Mouse (Mus musculus): ENCODE results near the gene Cgnl1. TPM values are rescaled to one million over a fixed set of nuclear protein-coding genes. Genes with fewer than 3 reads are reported as not detected.

The Cgnl1 gene
- polyA plus RNA-seq, 1 experiment = 36.5 TPM

DNA sequence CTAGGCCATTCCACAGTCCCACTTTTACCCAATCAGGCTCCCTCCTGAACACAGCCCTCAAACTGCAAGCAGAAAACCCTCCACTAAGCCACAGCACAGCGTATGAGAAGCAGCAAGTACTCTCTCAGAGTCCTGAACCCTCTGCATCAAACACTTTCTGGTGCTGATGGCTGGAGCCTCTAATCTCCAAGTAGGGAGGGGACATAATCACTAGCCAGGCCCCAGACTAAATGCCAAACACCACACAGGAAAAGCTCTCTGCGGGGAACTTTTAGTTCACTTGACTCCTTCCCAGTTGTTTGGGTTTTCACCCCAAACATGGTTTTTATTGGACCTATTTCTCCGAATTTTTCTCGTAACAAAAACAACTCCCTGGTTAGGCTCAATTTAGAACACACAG, 25.0 kb downstream of the Cgnl1 start:
- H3K4me3 ChIP-seq (ENCODE audit: control insufficient read depth, low read depth, low read length) = no peak overlapping the region
- H3K27ac ChIP-seq (ENCODE audit: control insufficient read depth, insufficient read depth, low read depth, low read length) = no peak overlapping the region; the same call in 1 of the 2 replicates
- H3K27me3 ChIP-seq (ENCODE audit: control insufficient read depth, insufficient read depth, low read length) = no peaks in the 10 kb centered on the region
- H3K36me3 ChIP-seq (ENCODE audit: control insufficient read depth, insufficient read depth, low read length) = no peaks in the 10 kb centered on the region
- H3K4me1 ChIP-seq (ENCODE audit: control insufficient read depth, insufficient read depth, low read length) = no peaks in the 10 kb centered on the region; the same call in 1 of the 2 replicates
- TF ChIP-seq CTCF (IDR thresholded peaks at IDR 0.05; ENCODE audit: control insufficient read depth, insufficient read depth, insufficient replicate concordance, low read depth, low read length) = no peak
- TF ChIP-seq POLR2A (IDR thresholded peaks at IDR 0.05; ENCODE audit: control insufficient read depth, low read depth, low read length) = no peak

- Histone ChIP-seq H3K4me1 (ENCODE audit: control insufficient read depth, insufficient read depth, low read length) (no peaks in the 10 kb centered on the region), H3K27me3 (ENCODE audit: control insufficient read depth, insufficient read depth, low read length) (no peaks in the 10 kb centered on the region), H3K4me3 (ENCODE audit: control insufficient read depth, low read depth, low read length) (no peak overlapping the region), H3K36me3 (ENCODE audit: control insufficient read depth, insufficient read depth, low read length) (no peaks in the 10 kb centered on the region), H3K27ac (ENCODE audit: control insufficient read depth, insufficient read depth, low read depth, low read length) (no peak overlapping the region)
- no peak for TF ChIP-seq POLR2A (IDR thresholded peaks at IDR 0.05; ENCODE audit: control insufficient read depth, low read depth, low read length)
- TF ChIP-seq CTCF (IDR thresholded peaks at IDR 0.05; ENCODE audit: control insufficient read depth, insufficient read depth, insufficient replicate concordance, low read depth, low read length) = no peak
These were observed 33.1 kb downstream of the Cgnl1 start for GRCm38 (mm10) chr9:71738081-71738930.

DNA sequence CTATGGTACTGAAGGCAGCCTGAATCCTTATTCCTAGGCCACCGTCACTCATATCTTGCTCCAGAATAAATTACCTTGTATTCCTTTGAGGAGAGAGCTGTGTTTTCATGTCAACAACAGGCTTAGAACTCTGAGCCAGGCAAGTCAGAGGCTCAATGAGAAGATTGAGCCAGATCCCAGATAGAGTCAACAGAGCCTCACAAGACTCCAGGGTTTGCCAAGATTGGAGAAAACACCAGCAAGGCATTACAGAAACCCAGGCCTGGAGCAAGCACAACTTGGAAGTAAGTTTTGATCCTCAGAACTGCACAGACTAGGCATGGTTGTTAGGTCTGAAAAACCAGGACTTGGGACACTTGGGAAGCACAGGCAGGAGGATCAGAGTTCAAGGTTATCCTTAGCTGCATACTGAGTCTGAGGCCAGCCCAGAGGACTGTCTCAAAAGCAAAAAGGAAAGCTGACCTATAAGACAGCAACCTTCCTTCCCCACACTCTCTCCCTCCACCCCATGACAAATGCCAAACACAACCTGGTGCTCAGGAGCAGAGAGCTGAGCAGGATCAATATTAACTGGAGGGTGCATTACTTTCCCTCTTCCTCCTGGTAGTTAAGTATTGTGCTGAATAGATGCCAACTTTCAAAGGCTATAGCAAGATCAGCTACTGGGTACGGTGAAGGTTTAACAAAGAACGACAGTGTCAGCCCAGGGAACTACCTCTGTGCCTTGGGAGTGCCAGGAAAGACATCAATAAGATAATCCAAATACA, 34.0 kb downstream of the Cgnl1 start:
- H3K27me3 ChIP-seq (ENCODE audit: control insufficient read depth, insufficient read depth, low read length) = no peaks in the 10 kb centered on the region
- H3K4me3 ChIP-seq (ENCODE audit: control insufficient read depth, low read depth, low read length) = no peak overlapping the region
- no peak overlapping the region for H3K27ac ChIP-seq (ENCODE audit: control insufficient read depth, insufficient read depth, low read depth, low read length)
- H3K36me3 ChIP-seq (ENCODE audit: control insufficient read depth, insufficient read depth, low read length) = no peaks in the 10 kb centered on the region
- TF ChIP-seq CTCF (IDR thresholded peaks at IDR 0.05; ENCODE audit: control insufficient read depth, insufficient read depth, insufficient replicate concordance, low read depth, low read length) (no peak), POLR2A (IDR thresholded peaks at IDR 0.05; ENCODE audit: control insufficient read depth, low read depth, low read length) (no peak)
- H3K4me1 ChIP-seq (ENCODE audit: control insufficient read depth, insufficient read depth, low read length) = no peaks in the 10 kb centered on the region

DNA sequence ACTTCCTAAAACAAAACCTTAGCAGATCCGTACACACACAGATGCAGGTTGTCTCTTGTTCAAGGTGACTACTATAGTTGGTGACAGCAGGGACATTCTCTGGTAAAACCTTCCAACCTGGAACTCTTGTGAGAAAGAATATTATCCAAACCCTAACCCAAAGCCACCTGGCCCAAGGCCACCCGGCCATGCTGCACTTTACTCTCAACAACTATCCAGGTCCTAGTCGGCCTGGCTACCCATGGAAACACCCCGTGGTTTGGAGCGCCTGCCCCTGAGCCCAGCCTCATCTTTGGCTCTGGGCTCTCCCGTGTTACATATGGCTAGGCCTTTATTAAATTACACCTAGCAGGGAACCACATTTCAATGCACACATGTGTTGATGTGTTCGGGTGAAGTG, 35.5 kb downstream of the Cgnl1 start:
- Histone ChIP-seq H3K36me3 (ENCODE audit: control insufficient read depth, insufficient read depth, low read length) (no peaks in the 10 kb centered on the region), H3K27me3 (ENCODE audit: control insufficient read depth, insufficient read depth, low read length) (no peaks in the 10 kb centered on the region), H3K4me1 (ENCODE audit: control insufficient read depth, insufficient read depth, low read length) (no peaks in the 10 kb centered on the region), H3K27ac (ENCODE audit: control insufficient read depth, insufficient read depth, low read depth, low read length) (no peak overlapping the region), H3K4me3 (ENCODE audit: control insufficient read depth, low read depth, low read length) (no peak overlapping the region)
- TF ChIP-seq CTCF (IDR thresholded peaks at IDR 0.05; ENCODE audit: control insufficient read depth, insufficient read depth, insufficient replicate concordance, low read depth, low read length) (no peak), POLR2A (IDR thresholded peaks at IDR 0.05; ENCODE audit: control insufficient read depth, low read depth, low read length) (no peak)

DNA sequence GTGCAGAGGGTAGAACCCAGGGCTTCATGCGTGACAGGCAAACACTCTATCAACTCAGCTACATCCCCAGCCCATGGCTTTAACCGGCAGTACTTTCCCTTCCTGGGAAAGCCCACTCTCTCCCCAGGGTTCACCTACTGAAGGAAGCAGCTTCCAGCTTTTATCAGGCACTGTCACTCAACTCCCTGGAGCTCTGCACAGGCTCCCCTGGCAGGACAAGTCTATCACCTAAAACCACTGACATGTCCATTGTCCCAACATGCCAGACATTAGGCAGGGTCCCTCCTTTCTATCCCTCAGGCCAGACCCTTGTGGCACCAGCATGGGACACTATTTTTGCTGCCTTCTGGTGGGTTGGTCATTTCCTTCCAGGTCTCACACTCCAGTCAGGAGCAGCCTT, 37.8 kb downstream of the Cgnl1 start:
- no peak for TF ChIP-seq CTCF (IDR thresholded peaks at IDR 0.05; ENCODE audit: control insufficient read depth, insufficient read depth, insufficient replicate concordance, low read depth, low read length)
- no peak for TF ChIP-seq POLR2A (IDR thresholded peaks at IDR 0.05; ENCODE audit: control insufficient read depth, low read depth, low read length)

DNA sequence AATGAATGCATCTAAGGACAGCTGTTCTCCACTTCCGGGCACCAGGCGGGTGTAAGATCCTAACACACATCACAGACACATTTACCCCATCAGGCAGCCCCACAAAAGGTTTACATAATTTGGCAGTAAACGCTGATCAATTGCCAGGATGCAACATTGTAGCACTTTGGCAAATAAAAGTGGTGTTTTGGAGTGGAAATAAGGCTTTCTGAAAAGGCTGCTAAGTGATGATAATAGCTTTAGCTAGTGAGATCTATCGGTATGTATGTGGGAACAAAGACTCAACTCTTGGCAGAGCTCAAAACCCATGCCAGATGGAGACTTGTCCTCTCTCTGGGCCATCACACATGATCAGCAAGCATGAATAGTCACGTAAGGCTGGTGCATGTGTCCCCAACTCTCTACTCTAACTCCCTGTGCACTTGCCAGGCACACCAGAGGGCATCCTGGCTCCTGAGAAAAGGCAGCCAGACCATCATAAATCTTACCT, 42.5 kb downstream of the Cgnl1 start:
- no peak overlapping the region for H3K27ac ChIP-seq (ENCODE audit: control insufficient read depth, insufficient read depth, low read depth, low read length)

More for the DNA sequence above, 37.8 kb downstream of the Cgnl1 start:
- no peaks in the 10 kb centered on the region for H3K36me3 ChIP-seq (ENCODE audit: control insufficient read depth, insufficient read depth, low read length)
- no peak overlapping the region for H3K4me3 ChIP-seq (ENCODE audit: control insufficient read depth, low read depth, low read length)
- no peaks in the 10 kb centered on the region for H3K27me3 ChIP-seq (ENCODE audit: control insufficient read depth, insufficient read depth, low read length)
- no peak overlapping the region for H3K27ac ChIP-seq (ENCODE audit: control insufficient read depth, insufficient read depth, low read depth, low read length)
- no peaks in the 10 kb centered on the region for H3K4me1 ChIP-seq (ENCODE audit: control insufficient read depth, insufficient read depth, low read length)

GRCm38 (mm10) chr9:71727233-71727632, 44.2 kb downstream of the Cgnl1 start:
- no peaks in the 10 kb centered on the region for H3K27me3 ChIP-seq (ENCODE audit: control insufficient read depth, insufficient read depth, low read length)
- H3K4me3 ChIP-seq (ENCODE audit: control insufficient read depth, low read depth, low read length) = no peak overlapping the region
- TF ChIP-seq POLR2A (IDR thresholded peaks at IDR 0.05; ENCODE audit: control insufficient read depth, low read depth, low read length) (no peak), CTCF (IDR thresholded peaks at IDR 0.05; ENCODE audit: control insufficient read depth, insufficient read depth, insufficient replicate concordance, low read depth, low read length) (no peak)
- no peak overlapping the region for H3K27ac ChIP-seq (ENCODE audit: control insufficient read depth, insufficient read depth, low read depth, low read length)
- H3K4me1 ChIP-seq (ENCODE audit: control insufficient read depth, insufficient read depth, low read length) = peaks cover 9% of the 10 kb centered on the region
- H3K36me3 ChIP-seq (ENCODE audit: control insufficient read depth, insufficient read depth, low read length) = no peaks in the 10 kb centered on the region

More for the DNA sequence above, 42.5 kb downstream of the Cgnl1 start:
- Histone ChIP-seq H3K27me3 (ENCODE audit: control insufficient read depth, insufficient read depth, low read length) (no peaks in the 10 kb centered on the region), H3K4me3 (ENCODE audit: control insufficient read depth, low read depth, low read length) (no peak overlapping the region), H3K4me1 (ENCODE audit: control insufficient read depth, insufficient read depth, low read length) (peaks cover 9% of the 10 kb centered on the region), H3K36me3 (ENCODE audit: control insufficient read depth, insufficient read depth, low read length) (no peaks in the 10 kb centered on the region)
- TF ChIP-seq CTCF (IDR thresholded peaks at IDR 0.05; ENCODE audit: control insufficient read depth, insufficient read depth, insufficient replicate concordance, low read depth, low read length) (no peak), POLR2A (IDR thresholded peaks at IDR 0.05; ENCODE audit: control insufficient read depth, low read depth, low read length) (no peak)

All from testis, adult 2 months (tissue).